Mouse (Mus musculus): ENCODE data around the gene Mier3. TPM values are rescaled to one million over a fixed set of nuclear protein-coding genes. Genes with fewer than 3 reads are reported as not detected.

Gene Mier3
- total and polyA plus RNA-seq, 3 experiments: 3.3 to 14.6 (median 13.1) TPM

GRCm38 (mm10) chr13:111651020-111651419, 29.8 kb upstream of the Mier3 start:
- no peak for TF ChIP-seq POLR2A (IDR thresholded peaks at IDR 0.05; ENCODE audit: insufficient read depth, low read depth, low read length)
- TF ChIP-seq CTCF (IDR thresholded peaks at IDR 0.05): no peak
- TF ChIP-seq EP300 (IDR thresholded peaks at IDR 0.05; ENCODE audit: insufficient read depth, low read depth, low read length): no peak
- no peak overlapping the region for H3K9ac ChIP-seq (ENCODE audit: low read depth, low read length)
- intact Hi-C loops (cut with DNase I): no loop called here
- no peaks in the 10 kb centered on the region for H3K79me2 ChIP-seq (replicated peaks; ENCODE audit: control insufficient read depth, insufficient read depth, low read length)
- H3K36me3 ChIP-seq (ENCODE audit: control insufficient read depth, insufficient read depth, low read length): no peaks in the 10 kb centered on the region
- WGBS: 77% methylated on average over 6 of the region's 6 CpGs
- H3K4me1 ChIP-seq (ENCODE audit: control insufficient read depth, insufficient read depth, low read length): no peaks in the 10 kb centered on the region
- H3K4me3 ChIP-seq: no peak overlapping the region
- no peak for DNase-seq
- H3K27ac ChIP-seq: no peak overlapping the region
- no peaks in the 10 kb centered on the region for H3K27me3 ChIP-seq (ENCODE audit: control insufficient read depth, insufficient read depth, low read length)

GRCm38 (mm10) chr13:111655273-111655672, 25.5 kb upstream of the Mier3 start:
- Histone ChIP-seq H3K27ac (no peak overlapping the region), H3K4me1 (ENCODE audit: control insufficient read depth, insufficient read depth, low read length) (no peaks in the 10 kb centered on the region), H3K9ac (ENCODE audit: low read depth, low read length) (no peak overlapping the region), H3K79me2 (replicated peaks; ENCODE audit: control insufficient read depth, insufficient read depth, low read length) (no peaks in the 10 kb centered on the region), H3K27me3 (ENCODE audit: control insufficient read depth, insufficient read depth, low read length) (no peaks in the 10 kb centered on the region), H3K36me3 (ENCODE audit: control insufficient read depth, insufficient read depth, low read length) (no peaks in the 10 kb centered on the region), H3K4me3 (no peak overlapping the region)
- DNase-seq: no peak
- TF ChIP-seq EP300 (IDR thresholded peaks at IDR 0.05; ENCODE audit: insufficient read depth, low read depth, low read length): no peak
- TF ChIP-seq CTCF (IDR thresholded peaks at IDR 0.05): no peak
- TF ChIP-seq POLR2A (IDR thresholded peaks at IDR 0.05; ENCODE audit: insufficient read depth, low read depth, low read length): no peak
- WGBS: 76% methylated on average over 4 of the region's 4 CpGs
- intact Hi-C loops (cut with DNase I): no loop called here

GRCm38 (mm10) chr13:111655856-111656255, 24.9 kb upstream of the Mier3 start:
- TF ChIP-seq CTCF (IDR thresholded peaks at IDR 0.05) (no peak), POLR2A (IDR thresholded peaks at IDR 0.05; ENCODE audit: insufficient read depth, low read depth, low read length) (no peak), EP300 (IDR thresholded peaks at IDR 0.05; ENCODE audit: insufficient read depth, low read depth, low read length) (no peak)
- WGBS: 61% methylated on average over 2 of the region's 2 CpGs
- no peak overlapping the region for H3K27ac ChIP-seq
- DNase-seq: no peak
- no peak overlapping the region for H3K9ac ChIP-seq (ENCODE audit: low read depth, low read length)
- H3K4me3 ChIP-seq: no peak overlapping the region
- no peaks in the 10 kb centered on the region for H3K79me2 ChIP-seq (replicated peaks; ENCODE audit: control insufficient read depth, insufficient read depth, low read length)
- H3K36me3 ChIP-seq (ENCODE audit: control insufficient read depth, insufficient read depth, low read length): no peaks in the 10 kb centered on the region
- intact Hi-C loops (cut with DNase I): no loop called here
- no peaks in the 10 kb centered on the region for H3K27me3 ChIP-seq (ENCODE audit: control insufficient read depth, insufficient read depth, low read length)
- H3K4me1 ChIP-seq (ENCODE audit: control insufficient read depth, insufficient read depth, low read length): no peaks in the 10 kb centered on the region

- intact Hi-C loops (cut with DNase I): no loop called here
- Histone ChIP-seq H3K4me3 (no peak overlapping the region), H3K4me1 (ENCODE audit: control insufficient read depth, insufficient read depth, low read length) (no peaks in the 10 kb centered on the region), H3K27ac (no peak overlapping the region), H3K27me3 (ENCODE audit: control insufficient read depth, insufficient read depth, low read length) (no peaks in the 10 kb centered on the region), H3K79me2 (replicated peaks; ENCODE audit: control insufficient read depth, insufficient read depth, low read length) (no peaks in the 10 kb centered on the region), H3K36me3 (ENCODE audit: control insufficient read depth, insufficient read depth, low read length) (no peaks in the 10 kb centered on the region), H3K9ac (ENCODE audit: low read depth, low read length) (no peak overlapping the region)
- no peak for DNase-seq
- WGBS: 73% methylated on average over 10 of the region's 10 CpGs
- TF ChIP-seq CTCF (IDR thresholded peaks at IDR 0.05) (no peak), EP300 (IDR thresholded peaks at IDR 0.05; ENCODE audit: insufficient read depth, low read depth, low read length) (no peak), POLR2A (IDR thresholded peaks at IDR 0.05; ENCODE audit: insufficient read depth, low read depth, low read length) (no peak)
These were observed 24.5 kb upstream of the Mier3 start for GRCm38 (mm10) chr13:111656309-111656708.

- no peak for TF ChIP-seq POLR2A (IDR thresholded peaks at IDR 0.05; ENCODE audit: insufficient read depth, low read depth, low read length)
- no peak for TF ChIP-seq CTCF (IDR thresholded peaks at IDR 0.05)
- TF ChIP-seq EP300 (IDR thresholded peaks at IDR 0.05; ENCODE audit: insufficient read depth, low read depth, low read length): no peak
- Histone ChIP-seq H3K9ac (ENCODE audit: low read depth, low read length) (no peak overlapping the region), H3K4me1 (ENCODE audit: control insufficient read depth, insufficient read depth, low read length) (no peaks in the 10 kb centered on the region), H3K36me3 (ENCODE audit: control insufficient read depth, insufficient read depth, low read length) (no peaks in the 10 kb centered on the region), H3K4me3 (no peak overlapping the region), H3K79me2 (replicated peaks; ENCODE audit: control insufficient read depth, insufficient read depth, low read length) (no peaks in the 10 kb centered on the region), H3K27me3 (ENCODE audit: control insufficient read depth, insufficient read depth, low read length) (no peaks in the 10 kb centered on the region), H3K27ac (no peak overlapping the region)
- 47% methylated on average over 3 of the region's 3 CpGs for WGBS
- DNase-seq: no peak
- intact Hi-C loops (cut with DNase I): no loop called here
These were observed 24.0 kb upstream of the Mier3 start for GRCm38 (mm10) chr13:111656769-111657168.

- Histone ChIP-seq H3K9ac (ENCODE audit: low read depth, low read length) (no peak overlapping the region), H3K4me1 (ENCODE audit: control insufficient read depth, insufficient read depth, low read length) (no peaks in the 10 kb centered on the region), H3K4me3 (no peak overlapping the region), H3K27me3 (ENCODE audit: control insufficient read depth, insufficient read depth, low read length) (no peaks in the 10 kb centered on the region), H3K27ac (no peak overlapping the region), H3K79me2 (replicated peaks; ENCODE audit: control insufficient read depth, insufficient read depth, low read length) (no peaks in the 10 kb centered on the region), H3K36me3 (ENCODE audit: control insufficient read depth, insufficient read depth, low read length) (no peaks in the 10 kb centered on the region)
- no peak for TF ChIP-seq EP300 (IDR thresholded peaks at IDR 0.05; ENCODE audit: insufficient read depth, low read depth, low read length)
- no peak for TF ChIP-seq CTCF (IDR thresholded peaks at IDR 0.05)
- no peak for TF ChIP-seq POLR2A (IDR thresholded peaks at IDR 0.05; ENCODE audit: insufficient read depth, low read depth, low read length)
- peak; percentile 28 to 29 for DNase-seq
- 54% methylated on average over 12 of the region's 12 CpGs for WGBS
- intact Hi-C loops (cut with DNase I): no loop called here
These were observed 22.1 kb upstream of the Mier3 start for GRCm38 (mm10) chr13:111658501-111659280.

Measured in heart, adult 2 months (tissue).